Mouse (Mus musculus): ENCODE results near the gene Gm10413.
"Not testable (repeated sequence)": the region's sequence is repeated elsewhere in the genome, so short reads cannot be mapped to it uniquely, and the experiment has no call there.

The Gm10413 gene

GRCm38 (mm10) chr14:3394793-3395192 lies at the start of gene Gm10413:
Gene Gm10413 (plus strand): TSS chr14:3395093.
- DNase-seq (ENCODE audit: low spot score): not testable (repeated sequence)

DNA sequence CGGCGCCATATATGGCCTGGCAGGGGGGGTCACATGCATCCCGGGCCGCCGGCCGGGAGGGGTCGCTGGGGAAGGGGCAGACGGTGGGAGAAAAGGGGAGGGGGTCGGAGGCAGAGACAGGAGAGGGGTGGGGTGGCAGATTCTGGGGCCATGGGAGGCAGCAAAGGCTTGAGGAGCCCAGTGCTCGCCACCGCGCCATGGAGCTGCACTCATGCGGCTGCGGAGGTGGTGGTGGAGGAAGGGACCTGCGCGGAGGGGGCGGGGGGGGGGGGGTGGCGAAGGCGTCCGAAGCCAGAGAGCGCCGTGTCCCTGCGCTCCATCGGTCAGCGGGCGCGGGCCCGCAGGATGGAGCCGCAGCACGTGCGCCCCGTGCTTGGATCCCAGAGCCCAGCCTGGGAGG lies 17.4 kb downstream of the Gm10413 start, which contains the start of gene Gm10409:
TSS of gene Gm10409 (plus strand) at position 301 of the 400 bp plus-strand sequence.
- not testable (repeated sequence) for DNase-seq (ENCODE audit: low spot score)

DNA sequence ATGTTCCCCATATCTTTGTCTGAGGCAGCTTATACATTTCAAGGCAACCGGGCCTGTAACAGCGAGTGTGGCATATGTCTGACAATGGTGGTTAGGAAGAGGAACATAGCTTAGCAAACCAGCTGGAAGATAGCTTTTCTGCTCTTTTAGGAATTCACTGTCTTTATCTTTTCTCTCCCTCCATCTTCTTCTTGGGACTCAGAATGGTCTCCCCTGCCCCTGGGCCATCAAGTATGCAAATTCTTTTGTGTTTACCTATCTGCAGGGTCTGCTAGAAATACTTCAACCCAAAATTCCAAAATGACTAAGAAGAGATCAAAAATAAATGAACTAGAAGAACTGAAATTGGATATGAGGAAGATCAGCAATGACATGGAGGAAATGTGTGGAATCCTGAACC lies 32.9 kb downstream of the Gm10413 start, which contains the start of gene Gm3005:
TSS of gene Gm3005 (plus strand) at position 301 of the 400 bp plus-strand sequence.
- not testable (repeated sequence) for DNase-seq (ENCODE audit: low spot score)

DNA sequence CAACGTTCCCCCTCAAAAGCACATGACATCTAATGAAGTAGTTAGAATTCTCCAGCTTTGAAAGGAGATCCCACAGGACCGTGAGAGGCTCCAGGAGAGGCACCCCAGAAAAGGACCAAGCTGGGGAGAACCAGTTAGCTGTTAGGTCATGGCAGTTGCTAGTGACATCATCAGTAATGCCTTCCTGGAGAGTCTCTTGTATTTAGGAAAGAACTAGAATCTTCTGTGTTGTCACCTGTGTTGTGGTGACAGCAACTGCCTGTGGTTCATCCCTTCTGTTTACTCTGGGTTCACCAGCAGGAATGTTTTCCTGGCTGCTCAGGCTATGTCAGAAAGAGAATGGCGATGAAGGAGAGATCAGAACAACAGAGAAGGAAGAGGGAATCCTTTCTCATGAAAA lies 54.2 kb downstream of the Gm10413 start, which contains the start of gene Gm10408:
TSS of gene Gm10408 (plus strand) at position 301 of the 400 bp plus-strand sequence.
- not testable (repeated sequence) for DNase-seq (ENCODE audit: low spot score)

All from urinary bladder, postnatal 25 days (tissue).